7 mouse cellular contexts compared by ENCODE assay signal in the genomic region with DNA sequence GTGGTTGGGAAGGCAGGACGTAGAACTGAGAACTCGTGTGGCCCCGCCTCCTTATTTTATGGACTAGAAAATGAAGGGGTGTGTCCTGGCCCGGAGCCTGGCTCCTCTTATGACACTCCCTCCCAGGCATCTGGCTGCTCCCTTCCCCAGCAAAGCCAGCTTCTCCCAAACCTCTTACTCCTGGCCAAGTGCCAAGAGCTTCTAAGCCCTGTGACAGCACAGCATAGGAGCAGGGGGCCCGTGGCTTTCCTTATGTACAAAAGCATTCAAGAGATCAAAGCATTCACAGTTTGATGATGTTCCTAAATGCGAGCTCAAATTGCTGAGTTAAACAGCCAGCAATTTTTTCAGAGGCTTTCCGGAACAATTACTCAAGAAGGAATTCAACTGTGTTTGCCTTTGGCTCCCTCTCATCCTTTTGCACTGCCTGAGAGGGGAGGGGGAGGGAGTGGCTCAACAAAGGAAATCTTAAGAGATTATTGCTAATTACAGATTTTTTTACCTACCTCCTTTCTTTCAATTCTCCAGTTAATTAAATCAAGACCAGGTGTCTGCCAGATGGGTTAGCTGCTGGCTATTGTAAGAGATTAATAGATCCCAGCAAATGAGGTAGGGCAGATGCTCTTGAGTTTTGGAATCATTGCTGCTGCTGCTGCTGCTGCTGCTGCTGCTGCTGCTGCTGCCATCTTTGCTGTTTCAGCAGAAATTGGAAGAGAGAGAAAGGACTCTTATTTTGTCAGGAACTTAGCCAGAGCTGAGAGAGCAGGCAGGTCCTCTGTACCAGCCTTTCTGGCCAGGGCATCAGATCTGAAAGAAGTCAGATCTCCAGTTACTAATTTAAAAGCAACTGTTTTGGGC.
DNase-seq lines count a peak whose midpoint lies in the region; ATAC-seq and TF ChIP-seq lines count a peak whose summit lies in the region.

No protein-coding gene starts in this region.

- H3K36me3 ChIP-seq in embryonic facial prominence, embryonic 11.5 days (replicated peaks; ENCODE audit: control insufficient read depth, insufficient read depth, low read depth, low read length): no peaks in the 10 kb centered on the region
- H3K36me3 ChIP-seq in limb, embryonic 12.5 days: no peaks in the 10 kb centered on the region
- H3K36me3 ChIP-seq in midbrain, embryonic 15.5 days (replicated peaks): no peaks in the 10 kb centered on the region

- H3K27ac ChIP-seq in embryonic facial prominence, embryonic 11.5 days (replicated peaks; ENCODE audit: low read depth, low read length): peak overlapping the region; percentile 65
- peak overlapping the region; percentile 90 for H3K27ac ChIP-seq in limb, embryonic 12.5 days
- peak overlapping the region; percentile 79 for H3K27ac ChIP-seq in midbrain, embryonic 15.5 days

- peak; percentile 99 for DNase-seq in brain, embryonic 14.5 days (ENCODE audit: low read depth)
- peak; percentile 92 for DNase-seq in embryonic facial prominence, embryonic 11.5 days (ENCODE audit: low spot score)
- peak; percentile 51 for DNase-seq in heart, adult 8-10 months (ENCODE audit: low spot score)
- DNase-seq in kidney, adult 9 months: peak; percentile 47
- DNase-seq in spleen, postnatal 36 days (ENCODE audit: low spot score in 2 of 2): peak; percentile 13 to 41

- peak overlapping the region; percentile 13; the same call in 1 of the 2 replicates for H3K4me2 ChIP-seq in embryonic facial prominence, embryonic 11.5 days (ENCODE audit: low read depth, low read length)
- peak overlapping the region; percentile 42 for H3K4me2 ChIP-seq in limb, embryonic 12.5 days
- peak overlapping the region; percentile 14 for H3K4me2 ChIP-seq in midbrain, embryonic 15.5 days

- H3K9ac ChIP-seq in embryonic facial prominence, embryonic 11.5 days (replicated peaks; ENCODE audit: low read length): no peak overlapping the region
- no peak overlapping the region for H3K9ac ChIP-seq in limb, embryonic 12.5 days (replicated peaks)
- no peak overlapping the region for H3K9ac ChIP-seq in midbrain, embryonic 15.5 days

- 0 out of 2 replicates have a peak, but pooled peaks have one; percentile 5 for TF ChIP-seq POLR2A in brain, embryonic 14.5 days (IDR thresholded peaks at IDR 0.05; ENCODE audit: borderline replicate concordance, extremely low read depth, insufficient read depth, insufficient read length, poor library complexity, severe bottlenecking)

- peak; percentile 95 for ATAC-seq in embryonic facial prominence, embryonic 11.5 days (replicated peaks; ENCODE audit: insufficient number of reproducible peaks, low FRiP score, low TSS enrichment, low read depth)
- ATAC-seq in limb, embryonic 12.5 days (ENCODE audit: insufficient number of reproducible peaks, insufficient read depth, low FRiP score, low TSS enrichment, low read depth): peak; percentile 95
- peak; percentile 96 for ATAC-seq in midbrain, embryonic 15.5 days (replicated peaks)

- no peaks in the 10 kb centered on the region; the same call in 1 of the 2 replicates for H3K9me3 ChIP-seq in embryonic facial prominence, embryonic 11.5 days (replicated peaks; ENCODE audit: control insufficient read depth, low read length)
- H3K9me3 ChIP-seq in limb, embryonic 12.5 days: no peaks in the 10 kb centered on the region
- H3K9me3 ChIP-seq in midbrain, embryonic 15.5 days: no peaks in the 10 kb centered on the region

- 6% methylated on average over 7 of the region's 7 CpGs for WGBS in embryonic facial prominence, embryonic 11.5 days
- WGBS in limb, embryonic 12.5 days: 3% methylated on average over 7 of the region's 7 CpGs
- 8% methylated on average over 7 of the region's 7 CpGs for WGBS in midbrain, embryonic 15.5 days

- H3K27me3 ChIP-seq in embryonic facial prominence, embryonic 11.5 days (ENCODE audit: control insufficient read depth, insufficient read depth, low read length): no peaks in the 10 kb centered on the region
- no peaks in the 10 kb centered on the region for H3K27me3 ChIP-seq in limb, embryonic 12.5 days
- no peaks in the 10 kb centered on the region for H3K27me3 ChIP-seq in midbrain, embryonic 15.5 days (replicated peaks)

- H3K4me3 ChIP-seq in embryonic facial prominence, embryonic 11.5 days (ENCODE audit: low read depth, low read length): no peak overlapping the region
- H3K4me3 ChIP-seq in limb, embryonic 12.5 days (replicated peaks): no peak overlapping the region; the same call in 1 of the 2 replicates
- no peak overlapping the region for H3K4me3 ChIP-seq in midbrain, embryonic 15.5 days

- no peak for TF ChIP-seq CTCF in brain, embryonic 14.5 days (IDR thresholded peaks at IDR 0.05; ENCODE audit: borderline replicate concordance, extremely low read depth, insufficient read depth, insufficient read length)

- peaks cover 9% of the 10 kb centered on the region for H3K4me1 ChIP-seq in embryonic facial prominence, embryonic 11.5 days (ENCODE audit: control insufficient read depth, insufficient read depth, low read length)
- H3K4me1 ChIP-seq in limb, embryonic 12.5 days (replicated peaks): peaks cover 46% of the 10 kb centered on the region
- H3K4me1 ChIP-seq in midbrain, embryonic 15.5 days: peaks cover 30% of the 10 kb centered on the region

Comparison
In these comparisons a context has a peak if more than half of its experiments do, and no peak if none do; other contexts are left out.
1. DNase-seq: peak in every context shown above with its lines; median percentile 99 in brain, embryonic 14.5 days; 92 in embryonic facial prominence, embryonic 11.5 days; 51 in heart, adult 8-10 months; 47 in kidney, adult 9 months; 27 in spleen, postnatal 36 days.